Comparison of ENCODE assay signal across 19 mouse cellular contexts in the genomic region with DNA sequence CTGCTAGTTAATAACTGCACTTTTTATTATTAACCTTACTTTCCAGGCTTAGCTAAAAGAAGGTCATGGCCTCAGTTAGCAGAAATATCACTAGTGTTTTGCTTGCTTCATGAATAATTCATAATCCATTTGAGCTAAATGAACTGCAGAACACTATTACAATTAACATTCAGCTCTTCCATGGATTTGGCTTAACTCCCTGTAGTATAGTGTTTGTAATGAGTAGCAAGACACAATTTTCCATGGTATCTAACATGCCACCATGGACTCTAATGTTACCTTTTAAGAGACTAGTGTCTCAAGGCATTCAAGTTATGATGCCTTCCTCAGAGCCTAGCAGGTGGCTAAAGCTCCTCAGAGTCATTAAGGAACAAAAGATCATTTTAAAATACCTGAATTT.
DNase-seq lines count a peak whose midpoint lies in the region; ATAC-seq and TF ChIP-seq lines count a peak whose summit lies in the region.
"Had no signal": no experiment of that assay in that cellular context is flagged by ENCODE, and none has a peak within 500 bp of the region (broad histone marks: within the 10 kb centered on the region; RNA-seq: fewer than 3 reads in every experiment).

No protein-coding gene starts in this region.

- DNase-seq in embryo, embryonic 10.5 days (ENCODE audit: low spot score): peak; percentile 3
- no peak for DNase-seq in embryo, embryonic 9.5 days (ENCODE audit: extremely low spot score)
- DNase-seq in kidney, adult 9 months: peak; percentile 1
- DNase-seq in kidney, adult 8-10 months: no peak
- peak; percentile 52 for DNase-seq in midbrain, embryonic 14.5 days
- no peak for DNase-seq in gastrocnemius, adult 8-10 months (ENCODE audit: low spot score in 2 of 2)
- no peak for DNase-seq in heart, adult 2 months
- DNase-seq: adrenal gland, postnatal 10 days; cerebellum, adult 2 months; cerebellum, postnatal 25 days; heart, postnatal 4 days; kidney, postnatal 36 days; layer of hippocampus, postnatal 36 days; lung, postnatal 4 days; thymus, postnatal 14 days had no signal

- no peak for TF ChIP-seq POLR2A in heart, adult 2 months (IDR thresholded peaks at IDR 0.05; ENCODE audit: insufficient read depth, low read depth, low read length)

- no peaks in the 10 kb centered on the region for H3K27me3 ChIP-seq in forebrain, embryonic 13.5 days
- H3K27me3 ChIP-seq in midbrain, embryonic 14.5 days (ENCODE audit: control insufficient read depth, insufficient read depth, low read length): no peaks in the 10 kb centered on the region
- H3K27me3 ChIP-seq in heart, adult 2 months (ENCODE audit: control insufficient read depth, insufficient read depth, low read length): no peaks in the 10 kb centered on the region
- H3K27me3 ChIP-seq: embryonic facial prominence, embryonic 15.5 days; kidney, embryonic 15.5 days had no signal

- no peaks in the 10 kb centered on the region for H3K79me2 ChIP-seq in heart, adult 2 months (replicated peaks; ENCODE audit: control insufficient read depth, insufficient read depth, low read length)

- 0 out of 2 replicates have a peak, but pooled peaks cover 3% of the 10 kb centered on the region for H3K4me1 ChIP-seq in forebrain, embryonic 13.5 days
- H3K4me1 ChIP-seq in midbrain, embryonic 14.5 days (ENCODE audit: control insufficient read depth, insufficient read depth, low read length): no peaks in the 10 kb centered on the region
- no peaks in the 10 kb centered on the region for H3K4me1 ChIP-seq in heart, adult 2 months (ENCODE audit: control insufficient read depth, insufficient read depth, low read length)
- H3K4me1 ChIP-seq: embryonic facial prominence, embryonic 15.5 days; kidney, embryonic 15.5 days had no signal

- ATAC-seq in forebrain, embryonic 13.5 days: peak; percentile 69
- no peak; the same call in 1 of the 2 replicates for ATAC-seq in midbrain, embryonic 14.5 days (ENCODE audit: low FRiP score, low TSS enrichment)
- ATAC-seq: activated CD4-positive, CD25-positive, alpha-beta regulatory T cell, adult 4 months had no signal

- no peak overlapping the region for H3K4me3 ChIP-seq in forebrain, embryonic 13.5 days
- no peak overlapping the region for H3K4me3 ChIP-seq in midbrain, embryonic 14.5 days (replicated peaks; ENCODE audit: low read depth, low read length)
- H3K4me3 ChIP-seq in heart, adult 2 months: no peak overlapping the region
- H3K4me3 ChIP-seq: embryonic facial prominence, embryonic 15.5 days; kidney, embryonic 15.5 days had no signal

- no peak overlapping the region for H3K4me2 ChIP-seq in forebrain, embryonic 13.5 days
- H3K4me2 ChIP-seq in midbrain, embryonic 14.5 days (ENCODE audit: low read length): no peak overlapping the region
- H3K4me2 ChIP-seq: embryonic facial prominence, embryonic 15.5 days; kidney, embryonic 15.5 days had no signal

- TF ChIP-seq CTCF in heart, adult 2 months (IDR thresholded peaks at IDR 0.05): no peak

- intact Hi-C loops in heart, adult 2 months (cut with DNase I): no loop called here

- no peaks in the 10 kb centered on the region for H3K9me3 ChIP-seq in forebrain, embryonic 13.5 days (replicated peaks)
- no peaks in the 10 kb centered on the region for H3K9me3 ChIP-seq in midbrain, embryonic 14.5 days (ENCODE audit: control insufficient read depth, low read length)
- H3K9me3 ChIP-seq: embryonic facial prominence, embryonic 15.5 days; kidney, embryonic 15.5 days had no signal

- no peak overlapping the region for H3K27ac ChIP-seq in forebrain, embryonic 13.5 days
- no peak overlapping the region for H3K27ac ChIP-seq in midbrain, embryonic 14.5 days (replicated peaks; ENCODE audit: low read depth, low read length)
- H3K27ac ChIP-seq in heart, adult 2 months: no peak overlapping the region
- H3K27ac ChIP-seq: embryonic facial prominence, embryonic 15.5 days; kidney, embryonic 15.5 days had no signal

- no peaks in the 10 kb centered on the region for H3K36me3 ChIP-seq in forebrain, embryonic 13.5 days (ENCODE audit: poor library complexity, severe bottlenecking)
- no peaks in the 10 kb centered on the region for H3K36me3 ChIP-seq in midbrain, embryonic 14.5 days (ENCODE audit: control insufficient read depth, insufficient read depth, low read length)
- H3K36me3 ChIP-seq in heart, adult 2 months (ENCODE audit: control insufficient read depth, insufficient read depth, low read length): no peaks in the 10 kb centered on the region
- H3K36me3 ChIP-seq: embryonic facial prominence, embryonic 15.5 days; kidney, embryonic 15.5 days had no signal

- no peak for TF ChIP-seq EP300 in heart, adult 2 months (IDR thresholded peaks at IDR 0.05; ENCODE audit: insufficient read depth, low read depth, low read length)

- no peak overlapping the region for H3K9ac ChIP-seq in forebrain, embryonic 13.5 days
- no peak overlapping the region for H3K9ac ChIP-seq in midbrain, embryonic 14.5 days (replicated peaks; ENCODE audit: low read length)
- H3K9ac ChIP-seq in heart, adult 2 months (ENCODE audit: low read depth, low read length): no peak overlapping the region
- H3K9ac ChIP-seq: embryonic facial prominence, embryonic 15.5 days; kidney, embryonic 15.5 days had no signal

Comparison
In these comparisons a context has a peak if more than half of its experiments do, and no peak if none do; other contexts are left out.
1. DNase-seq: peak in embryo, embryonic 10.5 days (single experiment), kidney, adult 9 months (single experiment) and midbrain, embryonic 14.5 days (single experiment); none in embryo, embryonic 9.5 days (single experiment), kidney, adult 8-10 months (0 of 2), gastrocnemius, adult 8-10 months (0 of 2) and heart, adult 2 months (0 of 2).